ENCODE assay signal across 19 mouse cellular contexts in the genomic region with DNA sequence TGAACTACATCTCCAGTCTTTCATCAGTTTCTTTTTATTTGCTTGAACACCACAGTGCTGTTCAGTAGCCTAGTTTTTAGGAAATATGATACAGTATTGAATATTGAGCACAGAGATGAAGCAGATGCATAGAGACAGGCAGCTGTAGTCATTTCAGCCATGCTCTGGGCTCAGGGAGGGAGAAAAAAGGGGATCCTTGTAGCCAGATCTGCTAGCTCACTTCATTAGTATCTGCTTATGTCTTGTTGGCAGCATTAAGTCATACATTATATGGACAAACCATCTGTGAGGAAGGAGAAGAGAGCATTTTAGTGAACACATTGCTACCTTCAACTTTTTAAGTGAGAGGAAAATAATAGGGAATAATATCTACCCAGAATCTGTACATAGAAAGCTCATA. TPM values are rescaled to one million over a fixed set of nuclear protein-coding genes. Genes with fewer than 3 reads are reported as not detected.
DNase-seq lines count a peak whose midpoint lies in the region; ATAC-seq and TF ChIP-seq lines count a peak whose summit lies in the region.
"Had no signal": no experiment of that assay in that cellular context is flagged by ENCODE, and none has a peak within 500 bp of the region (broad histone marks: within the 10 kb centered on the region; RNA-seq: fewer than 3 reads in every experiment).

No protein-coding gene starts in this region.

- peak; percentile 61 for DNase-seq in forebrain, embryonic 14.5 days (ENCODE audit: low spot score)
- peak; percentile 26 for DNase-seq in hindbrain, postnatal 0 days (ENCODE audit: low spot score)
- no peak for DNase-seq in liver, embryonic 11.5 days (ENCODE audit: low spot score)
- DNase-seq in urinary bladder, postnatal 36 days (ENCODE audit: low spot score in 2 of 2), result no peak
- DNase-seq: adrenal gland, postnatal 10 days; B cell, adult 2 months; cerebellum, adult 11-12 months; cerebellum, adult 9-10 months; cerebellum, postnatal 25 days; forebrain, postnatal 0 days; gastrocnemius, postnatal 25 days had no signal

- H3K27ac ChIP-seq in forebrain, embryonic 14.5 days (ENCODE audit: low read depth, low read length), result 0 out of 2 replicates have a peak overlapping the region, but pooled peaks have one; percentile 5
- no peak overlapping the region for H3K27ac ChIP-seq in forebrain, embryonic 13.5 days
- H3K27ac ChIP-seq in hindbrain, postnatal 0 days, result no peak overlapping the region
- H3K27ac ChIP-seq in hindbrain, embryonic 13.5 days, result no peak overlapping the region
- H3K27ac ChIP-seq in liver, embryonic 15.5 days (replicated peaks), result peak overlapping the region; percentile 10; the same call in 1 of the 2 replicates
- no peak overlapping the region for H3K27ac ChIP-seq in liver, embryonic 11.5 days (ENCODE audit: low read depth, low read length)
- H3K27ac ChIP-seq: embryonic facial prominence, embryonic 12.5 days; intestine, embryonic 15.5 days had no signal

- ATAC-seq in forebrain, embryonic 14.5 days, result peak; percentile 62; the same call in 1 of the 2 replicates
- no peak for ATAC-seq in forebrain, embryonic 13.5 days
- no peak for ATAC-seq in hindbrain, postnatal 0 days
- ATAC-seq in hindbrain, embryonic 13.5 days (ENCODE audit: low FRiP score), result no peak
- ATAC-seq in liver, embryonic 15.5 days (ENCODE audit: insufficient read depth), result no peak
- no peak for ATAC-seq in liver, embryonic 11.5 days (replicated peaks; ENCODE audit: low FRiP score)
- ATAC-seq: CD4-positive, CD25-positive, alpha-beta regulatory T cell, adult 4 months; forebrain, postnatal 0 days; intestine, embryonic 15.5 days had no signal

- no peak overlapping the region for H3K4me2 ChIP-seq in forebrain, embryonic 14.5 days (ENCODE audit: low read length)
- no peak overlapping the region for H3K4me2 ChIP-seq in forebrain, embryonic 13.5 days
- no peak overlapping the region for H3K4me2 ChIP-seq in hindbrain, postnatal 0 days (ENCODE audit: low read depth, low read length)
- no peak overlapping the region for H3K4me2 ChIP-seq in hindbrain, embryonic 13.5 days
- H3K4me2 ChIP-seq in liver, embryonic 15.5 days, result no peak overlapping the region
- no peak overlapping the region for H3K4me2 ChIP-seq in liver, embryonic 11.5 days
- H3K4me2 ChIP-seq: embryonic facial prominence, embryonic 12.5 days; heart, embryonic 12.5 days; intestine, embryonic 15.5 days had no signal

- H3K4me3 ChIP-seq in forebrain, embryonic 14.5 days (ENCODE audit: low read depth, low read length), result no peak overlapping the region
- H3K4me3 ChIP-seq in forebrain, embryonic 13.5 days, result no peak overlapping the region
- H3K4me3 ChIP-seq in hindbrain, postnatal 0 days (ENCODE audit: low read length), result no peak overlapping the region
- no peak overlapping the region for H3K4me3 ChIP-seq in hindbrain, embryonic 13.5 days
- H3K4me3 ChIP-seq in liver, embryonic 15.5 days (replicated peaks), result no peak overlapping the region
- no peak overlapping the region for H3K4me3 ChIP-seq in liver, embryonic 11.5 days (ENCODE audit: low read depth, low read length)
- H3K4me3 ChIP-seq: embryonic facial prominence, embryonic 12.5 days; heart, embryonic 12.5 days; intestine, embryonic 15.5 days had no signal

- no peaks in the 10 kb centered on the region for H3K27me3 ChIP-seq in forebrain, embryonic 14.5 days (replicated peaks; ENCODE audit: control insufficient read depth, insufficient read depth, low read length)
- no peaks in the 10 kb centered on the region for H3K27me3 ChIP-seq in forebrain, embryonic 13.5 days
- H3K27me3 ChIP-seq in hindbrain, postnatal 0 days (ENCODE audit: insufficient read depth, low read length), result no peaks in the 10 kb centered on the region
- H3K27me3 ChIP-seq in hindbrain, embryonic 13.5 days, result no peaks in the 10 kb centered on the region
- H3K27me3 ChIP-seq in liver, embryonic 15.5 days, result no peaks in the 10 kb centered on the region
- no peaks in the 10 kb centered on the region for H3K27me3 ChIP-seq in liver, embryonic 11.5 days (replicated peaks; ENCODE audit: control insufficient read depth, insufficient read depth, low read length)
- H3K27me3 ChIP-seq: embryonic facial prominence, embryonic 12.5 days; heart, embryonic 12.5 days; intestine, embryonic 15.5 days had no signal

- TF ChIP-seq CTCF in hindbrain, postnatal 0 days (IDR thresholded peaks at IDR 0.05; ENCODE audit: low read depth), result no peak

- H3K9ac ChIP-seq in forebrain, embryonic 14.5 days (ENCODE audit: low read length), result peak overlapping the region; percentile 32; the same call in 1 of the 2 replicates
- H3K9ac ChIP-seq in forebrain, embryonic 13.5 days, result no peak overlapping the region
- H3K9ac ChIP-seq in hindbrain, postnatal 0 days (replicated peaks; ENCODE audit: low read length), result no peak overlapping the region
- no peak overlapping the region for H3K9ac ChIP-seq in hindbrain, embryonic 13.5 days
- H3K9ac ChIP-seq in liver, embryonic 15.5 days, result no peak overlapping the region
- H3K9ac ChIP-seq in liver, embryonic 11.5 days (ENCODE audit: low read depth, low read length), result no peak overlapping the region
- H3K9ac ChIP-seq: embryonic facial prominence, embryonic 12.5 days; forebrain, postnatal 0 days; heart, embryonic 12.5 days; intestine, embryonic 15.5 days had no signal

- H3K9me3 ChIP-seq in forebrain, embryonic 14.5 days (replicated peaks; ENCODE audit: control insufficient read depth, low read length), result no peaks in the 10 kb centered on the region
- no peaks in the 10 kb centered on the region for H3K9me3 ChIP-seq in forebrain, embryonic 13.5 days (replicated peaks)
- no peaks in the 10 kb centered on the region for H3K9me3 ChIP-seq in hindbrain, postnatal 0 days (ENCODE audit: low read length)
- no peaks in the 10 kb centered on the region for H3K9me3 ChIP-seq in hindbrain, embryonic 13.5 days
- no peaks in the 10 kb centered on the region for H3K9me3 ChIP-seq in liver, embryonic 15.5 days (replicated peaks)
- no peaks in the 10 kb centered on the region for H3K9me3 ChIP-seq in liver, embryonic 11.5 days (ENCODE audit: control insufficient read depth, low read length)
- H3K9me3 ChIP-seq: embryonic facial prominence, embryonic 12.5 days; G1E; heart, embryonic 12.5 days; intestine, embryonic 15.5 days had no signal

- H3K36me3 ChIP-seq in forebrain, embryonic 14.5 days (ENCODE audit: control insufficient read depth, insufficient read depth, low read length), result no peaks in the 10 kb centered on the region
- H3K36me3 ChIP-seq in forebrain, embryonic 13.5 days (ENCODE audit: poor library complexity, severe bottlenecking), result no peaks in the 10 kb centered on the region
- H3K36me3 ChIP-seq in hindbrain, postnatal 0 days (ENCODE audit: insufficient read depth, low read length), result no peaks in the 10 kb centered on the region
- no peaks in the 10 kb centered on the region for H3K36me3 ChIP-seq in hindbrain, embryonic 13.5 days
- no peaks in the 10 kb centered on the region for H3K36me3 ChIP-seq in liver, embryonic 15.5 days (replicated peaks)
- no peaks in the 10 kb centered on the region for H3K36me3 ChIP-seq in liver, embryonic 11.5 days (ENCODE audit: control insufficient read depth, insufficient read depth, low read length)
- H3K36me3 ChIP-seq: embryonic facial prominence, embryonic 12.5 days; G1E; heart, embryonic 12.5 days; intestine, embryonic 15.5 days had no signal

- no peaks in the 10 kb centered on the region for H3K4me1 ChIP-seq in forebrain, embryonic 14.5 days (ENCODE audit: control insufficient read depth, insufficient read depth, low read length)
- peaks cover 3% of the 10 kb centered on the region; the same call in 1 of the 2 replicates for H3K4me1 ChIP-seq in forebrain, embryonic 13.5 days
- no peaks in the 10 kb centered on the region for H3K4me1 ChIP-seq in hindbrain, postnatal 0 days (ENCODE audit: insufficient read depth, low read length)
- H3K4me1 ChIP-seq in hindbrain, embryonic 13.5 days (replicated peaks), result no peaks in the 10 kb centered on the region
- peaks cover 9% of the 10 kb centered on the region for H3K4me1 ChIP-seq in liver, embryonic 15.5 days (replicated peaks)
- no peaks in the 10 kb centered on the region for H3K4me1 ChIP-seq in liver, embryonic 11.5 days (replicated peaks; ENCODE audit: control insufficient read depth, insufficient read depth, low read length)
- H3K4me1 ChIP-seq: embryonic facial prominence, embryonic 12.5 days; intestine, embryonic 15.5 days had no signal

RNA-seq across cellular contexts. Expression of gene Tfdp2, which starts 24.3 kb away (rescaled TPM):
- polyA plus RNA-seq in forebrain, embryonic 14.5 days (2014; fragmentation: Nextera tagmentation; extraction: Ambion mirVana), result 35.2 and 37.8 TPM in 2 replicates
- polyA plus RNA-seq in forebrain, embryonic 13.5 days (2015; fragmentation: Nextera tagmentation; extraction: Ambion mirVana), result 47.2 and 50.5 TPM in 2 replicates
- 15.6 and 32.1 TPM in 2 replicates for total RNA-seq in hindbrain, postnatal 0 days (2014; rRNA removed)
- 19.6 and 21.1 TPM in 2 replicates for polyA plus RNA-seq in hindbrain, postnatal 0 days (2015; fragmentation: Nextera tagmentation; extraction: Ambion mirVana)
- 30.8 and 33.3 TPM in 2 replicates for polyA plus RNA-seq in hindbrain, embryonic 13.5 days (2015; fragmentation: Nextera tagmentation; extraction: Ambion mirVana)
- 93.8 and 100 TPM in 2 replicates for polyA plus RNA-seq in liver, embryonic 15.5 days (2015; fragmentation: Nextera tagmentation; extraction: Ambion mirVana)
- 54.3 and 62.8 TPM in 2 replicates for polyA plus RNA-seq in liver, embryonic 11.5 days (2014; fragmentation: Nextera tagmentation; extraction: Ambion mirVana)

Comparison
In these comparisons a context has a peak if more than half of its experiments do, and no peak if none do; other contexts are left out.
1. H3K27ac ChIP-seq: peak in forebrain, embryonic 14.5 days (single experiment) and liver, embryonic 15.5 days (single experiment); none in forebrain, embryonic 13.5 days (single experiment), hindbrain, postnatal 0 days (single experiment), hindbrain, embryonic 13.5 days (single experiment) and liver, embryonic 11.5 days (single experiment).
2. DNase-seq: peak in forebrain, embryonic 14.5 days (single experiment) and hindbrain, postnatal 0 days (single experiment); none in liver, embryonic 11.5 days (single experiment) and urinary bladder, postnatal 36 days (0 of 2).